Mouse (Mus musculus) erythroblast, embryonic 14.5 days (primary cell): Measurements from ENCODE around the gene Eef2.

Experiments used
- GATA1 ChIP-seq: IDR thresholded peaks from 2 replicates; pipeline ENCODE4 v1.6.1; 2012; ENCODE audit warnings: low read length, inconsistent platforms, mixed read lengths
- TAL1 ChIP-seq: IDR thresholded peaks from 3 replicates; pipeline ENCODE4 v1.6.1; 2012; ENCODE audit warnings: low read length, inconsistent platforms, mixed read lengths

DNA sequence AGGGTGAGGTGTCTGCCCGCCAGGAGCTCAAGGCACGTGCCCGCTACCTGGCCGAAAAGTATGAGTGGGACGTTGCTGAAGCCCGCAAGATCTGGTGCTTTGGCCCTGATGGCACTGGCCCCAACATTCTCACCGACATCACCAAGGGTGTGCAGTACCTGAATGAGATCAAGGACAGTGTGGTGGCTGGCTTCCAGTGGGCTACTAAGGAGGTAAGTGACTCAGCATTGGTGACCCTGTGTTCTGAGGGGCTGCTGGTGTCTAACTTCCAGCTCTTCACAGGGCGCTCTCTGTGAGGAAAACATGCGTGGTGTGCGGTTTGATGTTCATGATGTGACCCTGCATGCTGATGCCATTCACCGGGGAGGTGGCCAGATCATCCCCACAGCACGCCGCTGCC lies 4.5 kb downstream of the Eef2 start:
- TF ChIP-seq TAL1 (no peak), GATA1 (no peak)
